Mouse (Mus musculus) heart, adult 8-10 months (tissue): Measurements from ENCODE around the gene Atp13a2. TPM values are rescaled to one million over a fixed set of nuclear protein-coding genes. Genes with fewer than 3 reads are reported as not detected.

Experiments used
- DNase-seq: peaks from one replicate; pipeline ENCODE4 v3.0.0; 2022; ENCODE audit warnings: low spot score
- total RNA-seq, 4 experiments: library from RNA; stranded (reverse); gene quantifications; 2 replicates each; pipeline ENCODE4 v1.2.4; 2022

Atp13a2 gene
- 10 to 100 TPM; 12.3 to 17.2 (median 15.6) TPM for total RNA-seq

DNA sequence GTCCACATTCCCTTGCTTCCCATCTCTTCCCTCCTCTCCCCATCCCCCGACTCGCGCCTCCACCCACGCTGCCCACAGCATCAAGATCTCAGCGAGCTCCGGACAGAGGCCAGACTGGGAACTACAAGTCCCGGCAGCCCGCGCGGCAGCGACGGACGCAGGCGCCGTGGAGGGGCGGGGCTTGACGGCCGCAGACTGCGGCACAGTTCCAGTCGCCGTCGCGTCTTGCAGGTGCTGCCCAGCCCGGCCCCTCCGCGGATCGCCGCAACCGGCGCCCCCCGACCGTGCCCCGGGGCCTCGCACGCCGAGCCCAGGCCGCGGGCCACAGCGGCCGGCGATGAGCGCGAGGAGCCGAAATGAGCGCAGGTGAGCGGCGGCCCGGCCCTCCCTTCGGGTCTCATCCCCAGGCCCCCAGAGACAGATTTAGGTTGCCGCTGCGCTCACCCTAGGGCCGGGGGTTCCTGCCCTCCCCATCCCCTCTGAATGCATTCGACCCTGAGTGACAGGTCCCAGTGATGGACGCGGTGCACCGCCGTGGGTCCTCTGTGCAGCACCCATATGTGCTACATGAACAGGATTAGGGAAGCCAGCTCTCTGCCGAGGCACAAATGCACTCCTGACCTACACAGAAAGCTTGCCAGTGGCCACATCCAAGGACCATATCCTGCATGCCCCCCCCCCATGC lies at the start of gene Atp13a2:
Atp13a2 (plus strand) TSS at position 163 of the 685 bp plus-strand sequence.
- peak; percentile 87 for DNase-seq

DNA sequence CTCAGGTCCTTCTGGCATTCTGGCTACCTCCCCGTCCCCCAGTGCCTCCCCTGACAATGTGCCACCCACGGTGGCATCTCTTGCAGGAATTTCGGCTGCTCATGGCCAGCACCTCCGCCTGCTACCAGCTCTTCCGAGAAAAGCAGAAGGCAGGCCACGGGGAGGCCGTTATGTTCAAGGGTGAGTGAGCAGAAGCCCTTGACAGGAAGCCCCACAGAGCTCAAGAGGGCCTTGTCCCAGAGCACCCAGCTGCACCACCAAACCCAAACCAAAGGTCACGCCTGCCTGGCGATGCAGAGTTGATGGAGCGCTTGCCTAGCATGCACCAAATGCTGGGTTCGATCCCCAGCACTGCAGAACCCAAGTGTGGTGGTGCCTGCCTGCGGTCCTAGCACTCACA lies 42.3 kb upstream of the Atp13a2 start:
- DNase-seq: no peak

DNA sequence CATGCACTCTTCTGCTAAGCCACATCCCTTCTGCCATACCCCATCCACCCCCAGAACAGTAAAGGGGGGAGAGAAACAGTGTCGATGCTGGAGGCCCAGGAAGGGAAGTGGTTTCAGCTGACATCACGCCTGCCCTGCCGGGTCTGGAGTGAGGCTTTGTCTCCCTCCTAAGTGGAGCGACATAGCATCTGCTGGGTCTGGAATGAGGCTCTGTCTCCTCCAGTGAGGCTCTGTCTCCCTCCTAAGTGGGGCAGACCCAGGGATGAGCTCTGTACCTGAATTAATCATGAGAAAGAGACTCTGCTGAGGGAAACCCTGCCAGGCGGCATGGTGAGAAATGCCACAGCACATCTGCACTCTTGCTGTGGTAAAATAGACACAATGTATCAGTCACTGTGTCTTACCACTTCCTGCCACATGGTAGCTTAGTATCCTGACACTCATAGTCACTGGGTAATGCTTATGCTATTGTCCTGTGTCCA lies 41.7 kb upstream of the Atp13a2 start:
- no peak for DNase-seq

DNA sequence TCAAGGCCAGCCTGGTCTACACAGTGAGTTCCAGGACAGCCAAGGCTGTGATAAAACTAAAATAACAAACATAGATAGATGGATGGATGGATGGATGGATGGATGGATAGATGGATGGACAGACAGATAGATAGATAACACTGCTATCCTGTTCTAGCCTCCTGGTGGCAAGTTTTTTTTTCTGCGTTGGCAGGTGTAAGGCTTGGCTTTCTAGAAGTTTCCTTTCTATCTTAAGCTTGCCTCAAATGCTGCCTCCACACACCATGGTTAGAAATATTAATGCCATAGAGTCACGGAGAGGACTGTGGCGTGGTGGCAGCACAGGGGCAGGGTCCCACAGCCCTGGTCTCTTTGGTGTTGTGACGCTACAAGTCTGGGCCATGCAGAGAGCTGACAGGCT lies 41.1 kb upstream of the Atp13a2 start:
- DNase-seq: no peak

DNA sequence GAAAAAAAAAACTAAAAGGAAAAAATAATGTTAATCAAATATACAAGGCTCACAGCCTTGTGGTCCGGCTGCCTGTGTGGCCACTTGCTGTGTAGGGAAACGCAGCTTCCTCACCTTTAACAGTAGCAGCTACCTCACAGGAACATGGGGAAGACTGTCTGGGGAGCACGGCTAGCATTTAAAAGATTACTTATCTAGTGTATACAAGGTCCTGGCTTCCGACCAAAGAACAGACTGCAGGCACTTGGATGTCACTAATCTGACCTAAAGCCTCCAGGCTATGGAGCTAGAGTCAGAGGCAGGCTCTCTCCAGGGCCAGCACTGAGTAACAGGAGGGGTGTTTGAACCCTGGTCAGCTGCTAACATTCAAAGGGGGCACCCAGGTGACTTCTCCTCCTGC lies 40.6 kb upstream of the Atp13a2 start:
- no peak for DNase-seq

DNA sequence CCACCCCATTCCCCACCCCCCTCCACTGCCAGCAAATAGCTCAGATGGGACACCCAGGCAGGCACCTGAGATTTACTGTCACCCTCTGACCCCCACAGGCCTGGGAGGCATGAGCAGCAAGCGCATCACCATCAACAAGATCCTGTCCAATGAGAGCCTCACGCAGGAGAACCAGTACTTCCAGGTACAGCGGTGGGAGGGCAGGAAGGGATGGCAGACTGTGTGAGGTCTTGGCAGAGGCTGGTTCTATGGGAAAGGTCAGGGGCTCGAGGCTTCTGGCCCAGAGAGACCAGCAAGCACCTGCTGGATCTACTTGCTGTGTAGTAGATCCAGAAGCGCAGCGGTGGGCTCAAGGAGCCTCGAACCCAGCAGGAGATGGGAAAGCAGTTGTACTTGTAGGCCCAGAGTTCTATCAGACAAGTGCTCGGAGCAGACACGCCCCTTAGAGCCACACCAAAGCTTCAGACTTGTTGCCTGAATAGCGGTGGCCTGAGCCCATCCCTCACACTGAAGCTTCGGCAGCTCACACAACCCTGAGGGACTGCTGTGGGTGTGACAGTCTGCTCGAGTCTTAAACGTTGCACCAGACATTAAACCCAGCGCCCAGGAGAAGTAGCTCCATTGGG lies 40.0 kb upstream of the Atp13a2 start:
- DNase-seq: no peak

DNA sequence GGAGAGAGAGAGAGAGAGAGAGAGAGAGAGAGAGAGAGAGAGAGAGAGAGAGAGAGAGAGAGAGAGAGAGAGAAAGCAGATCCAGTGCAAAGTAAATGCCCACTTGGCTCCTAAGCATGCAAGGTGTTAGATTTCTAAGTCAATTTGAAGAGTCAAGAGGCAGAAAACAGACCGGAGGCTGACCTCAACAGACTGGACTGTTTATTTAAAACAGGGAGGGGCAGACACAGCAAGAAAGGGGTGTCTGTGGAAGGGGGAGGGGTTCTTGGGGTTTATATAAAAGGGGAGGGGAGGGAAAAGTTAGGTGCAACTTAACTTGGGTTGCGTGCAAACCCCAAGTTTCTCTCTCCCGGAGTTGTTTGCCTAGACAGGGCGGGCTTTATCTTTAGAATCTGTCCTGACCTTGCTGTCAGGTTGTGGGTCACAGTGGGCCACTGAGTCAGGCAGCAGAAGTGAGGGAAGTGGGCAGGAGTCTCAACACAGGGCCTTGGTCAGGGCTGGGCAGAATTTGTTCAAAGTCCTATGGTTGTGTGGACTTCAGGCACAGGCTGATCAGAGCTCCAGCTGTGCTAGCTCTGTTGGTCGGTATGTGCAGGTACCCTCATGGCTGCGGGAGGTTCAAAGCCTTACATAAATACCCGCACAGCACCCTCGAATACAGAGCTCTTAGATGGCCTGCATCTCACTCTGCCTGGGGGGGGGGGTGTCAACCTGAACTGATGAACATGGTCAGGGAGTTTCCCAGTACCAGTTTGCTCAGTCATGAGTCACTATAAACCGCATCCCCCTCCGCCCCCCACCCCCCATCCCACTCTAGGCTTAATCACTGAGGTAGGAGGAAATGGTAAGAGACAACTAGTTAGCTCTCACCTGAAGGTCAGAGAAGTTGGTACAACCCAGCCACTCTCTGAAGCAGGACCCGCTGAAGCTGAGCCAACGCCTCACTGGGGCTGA lies 38.9 kb upstream of the Atp13a2 start:
- DNase-seq: no peak

DNA sequence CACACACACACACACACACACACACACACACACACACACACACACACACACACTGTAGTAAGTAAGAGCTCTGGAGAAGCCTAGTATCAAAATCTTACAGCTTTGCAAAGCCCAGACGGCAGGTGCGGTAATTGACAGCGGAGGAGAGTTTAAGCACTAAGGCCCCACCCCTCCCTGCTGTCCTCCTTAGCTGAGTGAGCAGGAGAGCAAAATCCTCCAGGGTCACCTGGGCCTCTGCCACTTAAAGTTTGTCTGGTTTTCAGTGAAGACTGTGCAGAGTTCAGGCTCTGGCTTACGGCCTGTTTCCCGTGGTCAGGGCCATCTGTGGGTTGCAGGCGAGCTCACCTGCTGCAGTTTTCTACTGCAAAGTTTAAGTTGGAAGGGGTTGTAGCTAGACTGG lies 38.2 kb upstream of the Atp13a2 start:
- no peak for DNase-seq

DNA sequence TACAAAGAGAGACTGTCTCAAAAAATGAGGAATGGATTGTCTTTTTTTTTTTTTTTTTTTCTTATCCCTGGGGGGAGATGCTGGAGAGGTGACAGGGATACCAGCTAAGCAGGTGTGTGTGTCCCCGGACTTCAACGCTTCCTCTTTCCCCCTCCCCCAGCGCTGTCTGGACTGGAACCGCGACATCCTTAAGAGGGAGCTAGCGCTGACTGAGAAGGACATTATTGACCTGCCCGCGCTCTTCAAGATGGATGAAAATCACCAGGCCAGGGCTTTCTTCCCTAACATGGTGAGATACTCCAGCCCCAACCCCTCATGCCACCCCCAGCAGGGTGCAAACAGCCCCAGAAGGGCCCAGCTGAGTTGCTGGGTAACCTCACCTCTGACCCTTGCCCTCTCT lies 37.6 kb upstream of the Atp13a2 start:
- DNase-seq: no peak

DNA sequence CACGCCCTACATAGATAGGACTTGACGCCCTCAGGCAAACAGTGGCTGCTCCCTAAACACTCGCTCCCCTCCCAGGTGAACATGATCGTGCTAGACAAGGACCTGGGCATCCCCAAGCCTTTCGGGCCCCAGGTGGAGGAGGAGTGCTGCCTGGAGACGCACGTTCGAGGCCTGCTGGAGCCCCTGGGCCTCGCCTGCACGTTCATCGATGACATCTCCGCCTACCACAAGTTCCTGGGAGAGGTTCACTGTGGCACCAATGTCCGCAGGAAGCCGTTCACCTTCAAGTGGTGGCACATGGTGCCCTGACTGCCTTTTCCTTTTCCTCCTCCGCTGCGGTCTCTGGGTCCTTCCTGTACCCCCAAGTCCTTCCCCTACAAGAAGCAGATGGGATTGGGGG lies 37.1 kb upstream of the Atp13a2 start:
- DNase-seq: no peak

DNA sequence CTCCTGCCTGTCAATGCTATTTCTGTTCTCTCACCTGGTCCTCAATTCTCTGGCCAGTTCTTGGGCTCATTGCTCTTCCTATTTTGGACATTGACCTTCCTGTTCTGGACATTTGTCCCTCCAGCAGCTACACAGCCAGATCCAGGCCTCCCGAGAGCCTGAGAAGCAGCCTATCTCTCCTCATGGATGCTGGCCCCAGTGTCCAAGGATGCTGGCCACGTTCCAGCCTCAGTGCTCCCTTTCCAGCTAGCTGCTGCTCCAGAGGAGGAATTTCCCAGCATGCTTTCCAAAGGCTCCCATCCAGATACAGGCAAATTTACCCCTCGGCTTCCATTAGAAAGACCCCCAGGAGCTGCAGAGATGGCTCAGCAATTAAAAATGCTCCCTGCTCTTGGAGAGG lies 36.1 kb upstream of the Atp13a2 start:
- peak; percentile 28 for DNase-seq

DNA sequence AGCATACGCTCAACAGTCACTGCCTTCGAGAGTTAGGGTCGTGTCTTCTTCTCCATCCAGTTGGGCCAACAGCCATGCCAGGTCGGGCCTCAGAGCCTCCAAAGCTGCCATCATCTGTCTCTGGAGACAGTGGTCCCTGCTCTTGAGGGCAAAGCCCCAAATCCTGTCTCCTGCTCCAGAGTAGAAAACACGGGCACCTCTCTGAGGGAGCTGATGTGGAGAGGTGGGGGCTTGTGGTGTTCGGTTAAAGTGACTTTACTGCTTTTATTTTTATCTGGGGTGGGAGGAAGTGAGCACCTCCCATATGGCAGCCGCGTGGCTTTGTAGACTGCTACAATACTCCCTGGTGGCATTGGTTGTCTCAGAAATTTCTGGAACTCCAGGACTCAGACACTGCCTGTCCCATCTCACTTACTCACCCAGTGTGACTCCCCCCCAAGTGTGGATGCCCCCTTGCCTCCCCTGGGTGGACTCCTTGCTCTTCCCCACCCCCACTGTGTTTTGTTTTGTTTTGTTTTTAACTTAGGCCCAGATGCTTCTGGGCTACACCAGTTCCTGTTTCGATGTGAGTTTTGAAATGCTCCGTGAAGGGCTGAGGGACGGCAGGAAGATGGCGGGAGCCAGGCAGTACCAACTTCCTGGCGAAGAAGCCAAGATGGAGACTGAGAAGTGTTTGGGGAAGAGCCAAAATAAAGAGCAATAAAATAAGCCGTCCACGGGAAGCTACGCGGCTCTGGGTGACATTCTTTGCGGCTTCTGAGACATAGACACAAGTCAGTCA lies 34.6 kb upstream of the Atp13a2 start:
- DNase-seq: no peak

DNA sequence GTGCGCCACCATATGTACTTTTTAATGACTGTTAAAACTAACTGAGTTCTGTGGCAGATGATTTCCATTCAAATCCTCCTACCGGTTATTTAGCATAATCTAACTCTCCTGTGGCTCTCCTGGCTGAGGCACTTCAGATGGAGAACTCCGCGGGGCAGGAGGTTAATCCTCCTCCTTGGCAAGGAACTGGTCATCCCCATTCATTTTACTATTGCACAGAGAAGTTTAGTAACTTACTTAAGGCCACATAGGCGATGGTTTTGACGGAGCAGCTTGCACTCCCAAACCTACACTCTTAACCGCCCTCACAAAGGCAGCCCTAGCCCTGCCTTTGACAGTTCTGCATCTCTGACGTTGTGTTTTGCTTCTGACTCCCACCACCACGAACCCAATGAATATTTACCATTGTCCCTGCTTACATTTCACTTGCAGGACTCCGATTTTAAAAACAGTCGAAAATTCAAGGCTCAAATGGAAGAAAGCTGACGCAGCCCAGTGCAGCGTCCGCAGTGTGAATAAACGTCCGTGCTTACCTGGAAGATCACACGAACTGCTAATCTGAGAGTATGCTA lies 29.5 kb upstream of the Atp13a2 start:
- DNase-seq: no peak

DNA sequence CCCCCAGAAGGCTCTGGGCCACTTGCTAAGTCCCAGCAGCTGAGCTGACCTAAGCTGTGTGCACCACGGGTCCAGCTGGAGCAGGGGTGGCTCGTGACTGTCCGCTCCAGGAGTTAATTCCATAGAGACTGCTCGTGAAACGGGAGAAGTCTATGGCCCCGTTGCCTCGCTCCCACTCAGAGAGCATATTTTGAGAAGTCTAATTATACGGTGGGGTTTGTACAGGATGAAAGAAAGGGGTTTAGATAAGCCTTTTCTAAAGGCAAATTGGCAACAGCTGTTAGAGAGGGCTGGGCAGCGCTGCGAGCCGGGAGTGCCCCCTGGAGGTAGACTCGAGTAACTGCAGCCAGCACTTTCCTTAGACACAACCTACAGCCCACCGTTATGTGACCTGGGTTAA lies 28.9 kb upstream of the Atp13a2 start:
- DNase-seq: peak; percentile 84

DNA sequence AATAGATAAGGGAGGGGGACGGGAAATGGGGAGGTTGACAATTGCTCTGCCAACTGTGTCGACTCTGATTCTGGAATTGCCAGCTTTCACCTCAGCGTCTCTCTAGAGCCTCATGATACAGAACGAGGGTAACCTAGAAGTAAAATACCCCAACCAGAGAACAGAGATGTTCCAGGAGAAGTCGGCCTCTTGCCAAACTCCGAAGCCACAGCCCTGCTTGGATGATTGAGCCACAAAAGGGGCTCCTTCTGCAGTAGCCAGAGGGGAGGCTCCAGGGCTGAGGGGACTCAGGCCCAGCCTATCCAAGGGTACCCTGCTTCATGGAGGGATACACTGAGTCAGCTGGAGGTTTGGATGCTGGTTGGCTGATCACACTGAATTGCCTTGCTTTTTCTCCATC lies 28.4 kb upstream of the Atp13a2 start:
- DNase-seq: no peak

DNA sequence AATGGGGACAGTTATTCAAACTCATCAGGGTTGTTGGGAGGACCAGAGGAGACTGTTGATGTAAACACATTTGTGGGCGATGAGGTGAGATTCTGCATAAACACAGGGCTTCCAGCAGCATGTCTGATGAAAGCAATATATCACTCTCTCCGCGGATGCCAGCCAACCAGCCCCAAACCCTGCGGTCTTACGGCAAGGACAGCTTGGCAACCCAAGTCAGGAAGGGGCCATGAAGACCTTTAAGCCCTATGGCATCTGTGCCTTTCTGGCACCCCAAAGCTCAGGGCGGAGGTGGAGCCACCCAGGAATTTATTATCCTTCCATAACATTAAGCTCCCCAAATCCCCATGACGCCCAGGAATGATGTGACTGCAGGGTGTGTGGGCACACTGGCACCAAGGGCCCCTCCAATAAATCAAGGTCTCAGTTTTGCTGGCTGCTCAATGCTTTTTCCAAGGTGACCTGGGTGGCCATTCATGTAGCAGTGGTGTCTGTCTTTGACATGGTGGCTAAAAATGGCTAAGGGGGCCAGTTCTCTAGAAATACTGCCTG lies 27.5 kb upstream of the Atp13a2 start:
- DNase-seq: no peak

DNA sequence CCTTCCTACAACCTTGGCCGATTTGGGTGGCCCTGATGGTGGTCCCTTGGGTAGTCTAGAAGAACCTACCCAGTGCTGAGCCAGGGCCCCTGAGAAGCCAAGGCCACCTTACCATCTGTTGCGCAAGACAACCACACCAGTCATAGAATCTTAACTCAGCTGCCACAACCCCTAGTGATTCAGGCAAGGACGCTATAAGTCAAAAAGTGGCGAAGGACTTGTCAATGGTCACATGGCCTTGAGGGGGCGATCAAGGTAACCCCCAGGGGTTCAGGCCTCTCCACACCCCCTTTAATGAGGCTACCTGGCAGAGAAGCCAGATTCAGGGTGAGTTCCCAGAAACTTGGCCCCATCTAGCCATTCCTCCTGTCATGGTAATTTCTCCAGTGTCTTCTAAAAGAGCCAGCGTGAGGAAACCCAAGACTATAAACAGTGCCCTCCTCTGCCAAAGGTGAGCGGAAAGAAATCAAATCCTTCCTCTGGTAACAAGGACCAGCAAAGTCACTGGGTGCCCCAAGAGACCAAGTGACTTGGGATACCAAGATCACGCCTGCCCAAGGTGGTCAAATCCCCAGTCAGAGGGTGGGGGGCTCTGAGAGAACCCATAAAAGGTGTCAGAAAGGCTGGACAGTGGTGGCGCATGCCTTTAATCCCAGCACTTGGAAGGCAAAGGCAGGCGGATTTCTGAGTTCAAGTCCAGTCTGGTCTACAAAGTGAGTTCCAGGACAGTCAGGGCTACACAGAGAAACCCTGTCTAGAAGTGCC lies 26.8 kb upstream of the Atp13a2 start:
- no peak for DNase-seq

DNA sequence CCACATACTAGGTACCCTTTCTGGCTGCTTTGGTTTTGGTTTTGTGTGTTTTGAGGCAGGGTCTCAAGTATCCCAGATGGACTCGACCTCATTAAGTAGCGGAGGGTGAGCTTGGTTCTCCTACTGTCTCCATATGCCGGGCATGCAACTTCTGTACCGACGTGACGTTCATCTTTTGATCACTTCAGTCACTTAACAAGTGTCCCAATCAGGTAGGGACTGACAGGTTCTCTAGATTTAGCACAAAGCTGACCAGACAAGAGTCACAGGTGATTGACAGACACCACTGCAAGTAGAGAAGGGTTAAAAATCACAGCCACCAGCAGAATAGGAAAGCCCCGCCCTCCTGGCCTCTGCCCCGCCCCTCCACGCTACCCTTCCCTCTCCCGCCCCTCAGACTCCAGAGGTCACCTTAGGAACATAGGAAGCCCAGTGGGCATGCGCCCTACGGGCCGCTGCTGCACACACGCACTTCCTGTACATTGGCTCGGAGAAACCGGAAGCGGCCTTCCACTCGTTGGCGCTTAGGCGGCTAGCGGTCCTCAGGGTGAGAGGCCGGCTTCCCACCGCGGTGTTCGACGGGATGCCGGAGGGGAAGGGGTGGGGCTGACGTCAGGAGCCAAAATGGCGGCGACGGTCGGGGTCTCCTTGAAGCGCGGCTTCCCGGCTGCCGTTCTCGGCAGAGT lies 25.7 kb upstream of the Atp13a2 start, which contains the start of gene Sdhb:
Sdhb (plus strand) TSS at position 423 of the 686 bp plus-strand sequence.
- peak; percentile 98 for DNase-seq

DNA sequence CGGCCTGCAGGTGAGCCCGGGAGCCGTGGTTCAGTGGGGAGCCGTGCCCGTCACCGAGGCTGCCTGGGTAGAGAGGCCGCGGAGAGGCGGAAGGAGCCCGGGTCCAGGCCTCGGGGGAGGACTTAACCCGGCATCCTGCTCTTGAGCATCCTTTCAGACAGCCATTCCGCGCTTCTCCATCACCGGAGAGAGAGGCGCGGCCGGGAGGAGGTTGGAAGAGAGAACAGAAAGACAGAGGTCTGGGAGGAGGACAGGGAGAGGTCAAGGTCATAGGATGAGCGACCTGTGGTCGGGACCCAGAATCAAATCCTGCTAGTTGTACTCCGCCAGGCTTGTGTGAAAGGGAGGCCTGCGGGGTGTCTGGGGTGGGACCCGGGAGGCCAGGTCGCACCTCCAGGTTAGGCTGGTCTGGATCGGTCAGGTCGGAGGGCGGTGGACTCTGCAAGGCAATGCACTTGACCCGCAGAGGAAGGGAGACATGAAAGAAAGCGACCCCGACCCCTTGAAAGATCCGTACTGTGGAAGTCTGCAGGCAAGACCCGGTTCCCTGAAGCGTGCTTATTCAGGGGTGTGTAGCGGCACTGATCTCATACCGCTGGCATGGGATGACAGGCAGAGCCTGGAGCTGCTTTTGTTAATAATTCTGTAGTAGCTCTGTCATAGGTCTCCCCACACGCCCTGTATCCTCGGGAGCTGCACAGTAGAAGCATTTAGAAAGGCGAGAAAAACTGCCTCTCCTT lies 25.0 kb upstream of the Atp13a2 start:
- DNase-seq: no peak
